Mouse (Mus musculus) C2C12 (cell line): ENCODE results near the gene L1td1.

Source experiments
- CEBPB ChIP-seq: IDR thresholded peaks from one replicate; pipeline ENCODE4 v1.6.1; 2011; ENCODE audit warnings: low read depth, mild to moderate bottlenecking, control low read depth, moderate library complexity
- CTCF ChIP-seq: IDR thresholded peaks from one replicate; pipeline ENCODE4 v1.5.1; 2011; ENCODE audit not compliant: control insufficient read depth, insufficient read depth, insufficient read length
- MAX ChIP-seq: IDR thresholded peaks from one replicate; pipeline ENCODE4 v1.6.1; 2011; ENCODE audit warnings: mild to moderate bottlenecking, control low read depth
- MYOD1 ChIP-seq: IDR thresholded peaks from one replicate; pipeline ENCODE4 v1.6.1; 2011; ENCODE audit warnings: low read depth; ENCODE audit not compliant: control insufficient read depth, insufficient read length
- USF1 ChIP-seq: IDR thresholded peaks from one replicate; pipeline ENCODE4 v1.6.1; 2011; ENCODE audit warnings: low read depth, mild to moderate bottlenecking, control low read depth, moderate library complexity

DNA sequence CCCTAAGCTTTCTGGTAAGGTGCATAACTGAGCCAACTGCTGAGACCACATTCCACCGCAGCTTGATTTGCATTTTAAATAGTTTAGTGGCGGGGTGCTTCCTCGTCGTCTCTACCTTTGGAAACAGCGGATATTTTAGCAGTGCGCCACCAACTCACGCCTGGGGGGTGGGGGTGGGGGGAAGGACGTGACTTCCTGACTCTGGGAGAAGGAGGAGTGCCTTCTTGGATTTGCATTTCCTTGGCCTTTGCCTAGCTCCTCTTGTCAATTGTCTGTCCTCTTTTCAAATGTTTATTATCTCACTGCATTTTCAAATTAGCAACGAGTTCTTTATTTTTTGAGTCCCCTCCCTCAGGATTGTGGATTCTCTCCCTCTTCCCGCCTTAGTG is 1.4 kb downstream of the L1td1 start:
- TF ChIP-seq CTCF (no peak), MYOD1 (no peak), MAX (no peak), CEBPB (no peak), USF1 (no peak)
